Mouse (Mus musculus) left cerebral cortex, adult 8-10 months (tissue): ENCODE results near the gene Gon4l. TPM values are rescaled to one million over a fixed set of nuclear protein-coding genes. Genes with fewer than 3 reads are reported as not detected.

Source experiments
- total RNA-seq, 4 experiments: library from RNA; stranded (reverse); gene quantifications; 2 replicates each; pipeline ENCODE4 v1.2.4; 2022

Gon4l gene
- total RNA-seq, 4 experiments from 2014 or later, result 40.9 to 46.8 (median 43.8) TPM

Other genes with a start within 250 kb of the Gon4l start
- gene Arhgef2, start 229.3 kb upstream of the Gon4l start, total RNA-seq, result 100 to 1,000 TPM; 228 to 247 (median 232) TPM
- gene Rxfp4, start 182.1 kb upstream of the Gon4l start, total RNA-seq, result not detected
- gene Khdc4, start 149.4 kb upstream of the Gon4l start, total RNA-seq, result 10 to 100 TPM; 46.2 to 57.4 (median 51.3) TPM
- 10 to 100 TPM; 36.3 to 42.0 (median 40.6) TPM for gene Rit1, start 118.4 kb upstream of the Gon4l start, total RNA-seq
- gene Syt11, start 60.1 kb upstream of the Gon4l start, total RNA-seq, result 100 to 1,000 TPM; 529 to 574 (median 545) TPM
- 10 to 100 TPM; 21.4 to 25.6 (median 23.9) TPM for gene Msto1, start 78.8 kb downstream of the Gon4l start, total RNA-seq
- 100 to 1,000 TPM in 1 of 4 experiments, 10 to 100 TPM in 3; 85.3 to 102 (median 91.4) TPM for gene Ash1l, start 115.4 kb downstream of the Gon4l start, total RNA-seq
- 100 to 1,000 TPM in 2 of 4 experiments, 10 to 100 TPM in 2; 87.3 to 110 (median 103) TPM for gene Dap3, start 116.0 kb downstream of the Gon4l start, total RNA-seq